Mouse (Mus musculus): ENCODE results near the gene Rnf39. TPM values are rescaled to one million over a fixed set of nuclear protein-coding genes. Genes with fewer than 3 reads are reported as not detected.
A peak's percentile ranks its signal among the peaks of the same experiment; 100 is the strongest.

Rnf39 gene
- total and polyA plus RNA-seq, 3 experiments: 0.18 TPM; not detected in 2

DNA sequence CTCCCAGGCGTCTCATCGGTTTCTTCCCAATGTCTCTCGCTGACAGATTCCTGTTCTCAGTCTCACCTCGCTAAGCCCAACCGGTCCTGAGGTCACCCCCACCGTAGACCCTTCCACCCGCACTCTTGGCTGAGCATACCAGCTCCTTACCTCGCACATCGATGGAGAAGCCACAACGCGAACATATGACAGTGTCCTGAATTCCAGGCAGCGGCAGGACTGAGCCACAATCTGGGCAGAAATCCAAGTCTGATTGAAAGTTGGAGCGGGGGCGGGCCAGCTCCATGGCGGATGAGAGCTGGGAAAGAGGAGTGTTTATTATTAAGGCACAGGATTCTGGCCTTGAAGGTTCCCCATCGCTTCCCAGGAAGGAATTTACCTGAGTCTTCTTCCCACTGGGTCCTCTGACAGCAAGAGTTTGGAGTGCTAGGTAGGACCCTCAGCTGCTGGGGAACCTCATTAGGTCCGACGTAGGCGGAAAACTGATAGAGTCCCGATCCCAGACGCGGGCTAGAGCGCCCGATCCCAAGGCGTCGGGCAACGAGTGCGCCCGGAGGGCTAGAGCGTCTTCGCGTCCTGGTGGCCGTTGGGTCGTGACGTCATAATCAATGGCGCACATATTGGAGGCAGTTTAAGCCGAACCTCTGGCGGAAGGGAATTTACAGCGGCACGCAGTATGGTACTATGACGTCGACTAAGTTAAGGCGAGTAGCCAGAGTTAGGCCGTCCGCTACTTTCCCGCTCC lies 15.5 kb downstream of the Rnf39 start, which contains the start of the genes Znrd1 and Znrd1as:
TSS of gene Znrd1 (minus strand) at position 561 of the 745 bp plus-strand sequence.
TSS of gene Znrd1as (plus strand) at position 594 of the 745 bp plus-strand sequence.
- Histone ChIP-seq H3K9ac (ENCODE audit: control insufficient read depth, low read depth, low read length, poor library complexity, severe bottlenecking) (peak within 1 kb of the TSS; percentile 54), H3K4me1 (ENCODE audit: control insufficient read depth in 1 of 2, insufficient read depth in 2 of 2, low read length in 2 of 2) (no peaks in the 10 kb centered on the region; a peak in 1 of 4 replicates), H3K9me3 (replicated peaks; ENCODE audit: insufficient read depth, low read length) (no peaks in the 10 kb centered on the region), H3K27me3 (ENCODE audit: control insufficient read depth in 1 of 2, insufficient read depth in 2 of 2, low read length in 2 of 2) (no peaks in the 10 kb centered on the region), H3K27ac (ENCODE audit: control insufficient read depth, low read depth, low read length) (no peak within 1 kb of the TSS), H3K36me3 (ENCODE audit: control insufficient read depth in 1 of 2, insufficient read depth in 2 of 2, low read length in 2 of 2) (no peaks in the 10 kb centered on the region), H3K79me2 (ENCODE audit: control insufficient read depth, insufficient read depth, low read length, poor library complexity) (no peaks in the 10 kb centered on the region), H3K4me3 (ENCODE audit: control insufficient read depth in 1 of 2, insufficient read depth in 1 of 2, low read depth in 2 of 2, low read length in 2 of 2) (peak within 1 kb of the TSS; percentile 70 to 75)
- DNase-seq (ENCODE audit: low read depth, low spot score): peak; percentile 91
- peak; percentile 69; the same call in 1 of the 2 replicates for TF ChIP-seq GABPA (IDR thresholded peaks at IDR 0.05; ENCODE audit: low read depth, low read length)
- peak; percentile 56 for TF ChIP-seq MXI1 (IDR thresholded peaks at IDR 0.05; ENCODE audit: low read depth, low read length)
- TF ChIP-seq NRF1 (IDR thresholded peaks at IDR 0.05; ENCODE audit: insufficient read depth, low read depth, low read length, poor library complexity, severe bottlenecking): no peak; the same call in 1 of the 2 replicates
- TF ChIP-seq E2F4 (IDR thresholded peaks at IDR 0.05; ENCODE audit: borderline replicate concordance, low read depth, low read length): no peak
- peak; percentile 72 for TF ChIP-seq TBP (IDR thresholded peaks at IDR 0.05; ENCODE audit: low read depth, low read length)
- TF ChIP-seq MAX (IDR thresholded peaks at IDR 0.05; ENCODE audit: low read length): peak; percentile 65
- TF ChIP-seq MYC (IDR thresholded peaks at IDR 0.05; ENCODE audit: low read depth, low read length): no peak
- no peak for TF ChIP-seq POLR2AphosphoS5 (IDR thresholded peaks at IDR 0.05; ENCODE audit: borderline replicate concordance, low read depth, low read length)
- TF ChIP-seq ZC3H11A (IDR thresholded peaks at IDR 0.05; ENCODE audit: low read depth, low read length): no peak
- no peak for TF ChIP-seq ZNF384 (IDR thresholded peaks at IDR 0.05; ENCODE audit: low read depth, low read length)
- no peak for TF ChIP-seq CHD1 (IDR thresholded peaks at IDR 0.05; ENCODE audit: low read depth, low read length)
- no peak for TF ChIP-seq RAD21 (IDR thresholded peaks at IDR 0.05; ENCODE audit: low read depth, low read length)
- peak; percentile 61 for TF ChIP-seq TCF12 (IDR thresholded peaks at IDR 0.05; ENCODE audit: low read depth, low read length)
- TF ChIP-seq UBTF (IDR thresholded peaks at IDR 0.05; ENCODE audit: borderline replicate concordance, insufficient read depth, low read depth, low read length): no peak
- peak; percentile 93 for TF ChIP-seq MYB (IDR thresholded peaks at IDR 0.05; ENCODE audit: low read depth, low read length)
- TF ChIP-seq ZKSCAN1 (IDR thresholded peaks at IDR 0.05; ENCODE audit: low read depth, low read length): no peak
- no peak for TF ChIP-seq CHD2 (IDR thresholded peaks at IDR 0.05; ENCODE audit: low read length)
- no peak for TF ChIP-seq MAZ (IDR thresholded peaks at IDR 0.05; ENCODE audit: low read depth, low read length)
- TF ChIP-seq POLR2AphosphoS2 (IDR thresholded peaks at IDR 0.05; ENCODE audit: low read length): no peak; the same call in 1 of the 2 replicates
- TF ChIP-seq ETS1 (IDR thresholded peaks at IDR 0.05; ENCODE audit: low read depth, low read length): peak; percentile 75
- no peak for TF ChIP-seq CTCF (IDR thresholded peaks at IDR 0.05 in 2 of 3, conservative IDR thresholded peaks at IDR 0.05 in 1 of 3; ENCODE audit: control insufficient read depth in 1 of 3, insufficient read depth in 1 of 3, low read depth in 2 of 3, low read length in 3 of 3, poor library complexity in 1 of 3, severe bottlenecking in 1 of 3)
- TF ChIP-seq JUND (IDR thresholded peaks at IDR 0.05; ENCODE audit: low read depth, low read length): no peak
- no peak for TF ChIP-seq GATA1 (IDR thresholded peaks at IDR 0.05; ENCODE audit: low read depth, low read length)
- TF ChIP-seq BHLHE40 (IDR thresholded peaks at IDR 0.05; ENCODE audit: borderline replicate concordance, low read depth, low read length): no peak
- peak; percentile 80; the same call in 1 of the 2 replicates for TF ChIP-seq ELF1 (IDR thresholded peaks at IDR 0.05; ENCODE audit: low read depth, low read length)
- TF ChIP-seq EP300 (IDR thresholded peaks at IDR 0.05; ENCODE audit: low read depth in 1 of 2, low read length in 2 of 2): peak in 1 of 2 experiments; percentile 63; a peak in 2 of 4 replicates
- TF ChIP-seq ZMIZ1 (IDR thresholded peaks at IDR 0.05; ENCODE audit: low read depth, low read length): no peak
- TF ChIP-seq POLR2A (IDR thresholded peaks at IDR 0.05; ENCODE audit: control insufficient read depth in 1 of 2, insufficient read depth in 1 of 2, low read depth in 1 of 2, low read length in 2 of 2, poor library complexity in 1 of 2): peak in 1 of 2 experiments; percentile 56; a peak in 1 of 4 replicates
- TF ChIP-seq KAT2A (conservative IDR thresholded peaks at IDR 0.05; ENCODE audit: low read depth, low read length): peak; percentile 66; the same call in 1 of the 2 replicates
- no peak for TF ChIP-seq NELFE (IDR thresholded peaks at IDR 0.05; ENCODE audit: low read depth, low read length)
- TF ChIP-seq USF2 (IDR thresholded peaks at IDR 0.05; ENCODE audit: borderline replicate concordance in 1 of 2, insufficient read depth in 1 of 2, low read depth in 1 of 2, low read length in 2 of 2): no peak
- no peak for TF ChIP-seq USF1 (IDR thresholded peaks at IDR 0.05; ENCODE audit: low read depth, low read length)
- peak; percentile 93 for TF ChIP-seq HCFC1 (IDR thresholded peaks at IDR 0.05; ENCODE audit: low read depth, low read length)
- no peak; the same call in 1 of the 2 replicates for TF ChIP-seq MEF2A (IDR thresholded peaks at IDR 0.05; ENCODE audit: extremely low read depth, insufficient replicate concordance, low read depth, low read length, poor library complexity, severe bottlenecking)
- no peak for TF ChIP-seq RCOR1 (IDR thresholded peaks at IDR 0.05; ENCODE audit: low read depth, low read length)
- TF ChIP-seq TAL1 (IDR thresholded peaks at IDR 0.05; ENCODE audit: low read length): no peak

Data from MEL (cell line).